Mouse (Mus musculus) cerebellum, postnatal 10 days (tissue): ENCODE data around the gene Gins1.
"Not testable (repeated sequence)": the region's sequence is repeated elsewhere in the genome, so short reads cannot be mapped to it uniquely, and the experiment has no call there.

Experiments
- DNase-seq, 2 experiments: peaks; one replicate each; pipeline ENCODE4 v3.0.0; 2021; ENCODE audit warnings: mixed read lengths in 2 of 2

The Gins1 gene

GRCm38 (mm10) chr2:150904936-150905450 is at the start of gene Gins1:
TSS of gene Gins1 (plus strand) at chr2:150905400.
- DNase-seq = no peak

GRCm38 (mm10) chr2:150858724-150859487 is 46.3 kb upstream of the Gins1 start:
- DNase-seq = no peak

GRCm38 (mm10) chr2:150859709-150860470 is 45.3 kb upstream of the Gins1 start:
- no peak for DNase-seq

- no peak for DNase-seq
These were observed 44.1 kb upstream of the Gins1 start for GRCm38 (mm10) chr2:150861128-150861527.

- DNase-seq = no peak
These were observed 38.2 kb upstream of the Gins1 start for GRCm38 (mm10) chr2:150867021-150867420.

GRCm38 (mm10) chr2:150869446-150869845 is 35.8 kb upstream of the Gins1 start:
- no peak for DNase-seq

GRCm38 (mm10) chr2:150874508-150874907 is 30.7 kb upstream of the Gins1 start:
- no peak for DNase-seq

GRCm38 (mm10) chr2:150875226-150875625 is 30.0 kb upstream of the Gins1 start:
- DNase-seq = no peak

- no peak for DNase-seq
These were observed 27.6 kb upstream of the Gins1 start for GRCm38 (mm10) chr2:150877561-150877960.

GRCm38 (mm10) chr2:150884075-150884778 is 21.0 kb upstream of the Gins1 start:
- DNase-seq = no peak

- DNase-seq = no peak
These were observed 20.5 kb upstream of the Gins1 start for GRCm38 (mm10) chr2:150884779-150885110.

GRCm38 (mm10) chr2:150885814-150886213 is 19.4 kb upstream of the Gins1 start:
- no peak for DNase-seq

GRCm38 (mm10) chr2:150886315-150886714 is 18.9 kb upstream of the Gins1 start:
- DNase-seq = no peak

GRCm38 (mm10) chr2:150887370-150887769 is 17.8 kb upstream of the Gins1 start:
- DNase-seq = no peak

- DNase-seq = no peak
These were observed 10.5 kb upstream of the Gins1 start for GRCm38 (mm10) chr2:150894617-150895267.

- no peak for DNase-seq
These were observed 9.4 kb upstream of the Gins1 start for GRCm38 (mm10) chr2:150895691-150896252.

- no peak for DNase-seq
These were observed 4.9 kb upstream of the Gins1 start for GRCm38 (mm10) chr2:150900341-150900740.

- no peak for DNase-seq
These were observed 2.9 kb upstream of the Gins1 start for GRCm38 (mm10) chr2:150902347-150902746.

- DNase-seq = peak; percentile 99
These were observed 796 bp upstream of the Gins1 start, which contains the start of gene Abhd12 for GRCm38 (mm10) chr2:150904272-150904935. TSS of gene Abhd12 (minus strand) at chr2:150904741.

GRCm38 (mm10) chr2:150908881-150909280 is 3.7 kb downstream of the Gins1 start:
- DNase-seq = not testable (repeated sequence)

GRCm38 (mm10) chr2:150909429-150910039 is 4.3 kb downstream of the Gins1 start:
- peak; percentile 95 to 98 for DNase-seq
